Mouse (Mus musculus): ENCODE measurements around the gene Ifi202b. TPM values are rescaled to one million over a fixed set of nuclear protein-coding genes. Genes with fewer than 3 reads are reported as not detected.
"Not testable (repeated sequence)": the region's sequence is repeated elsewhere in the genome, so short reads cannot be mapped to it uniquely, and the experiment has no call there.

The Ifi202b gene
- not detected in 2 replicates for polyA plus RNA-seq (2015; fragmentation: Nextera tagmentation; extraction: Ambion mirVana)

DNA sequence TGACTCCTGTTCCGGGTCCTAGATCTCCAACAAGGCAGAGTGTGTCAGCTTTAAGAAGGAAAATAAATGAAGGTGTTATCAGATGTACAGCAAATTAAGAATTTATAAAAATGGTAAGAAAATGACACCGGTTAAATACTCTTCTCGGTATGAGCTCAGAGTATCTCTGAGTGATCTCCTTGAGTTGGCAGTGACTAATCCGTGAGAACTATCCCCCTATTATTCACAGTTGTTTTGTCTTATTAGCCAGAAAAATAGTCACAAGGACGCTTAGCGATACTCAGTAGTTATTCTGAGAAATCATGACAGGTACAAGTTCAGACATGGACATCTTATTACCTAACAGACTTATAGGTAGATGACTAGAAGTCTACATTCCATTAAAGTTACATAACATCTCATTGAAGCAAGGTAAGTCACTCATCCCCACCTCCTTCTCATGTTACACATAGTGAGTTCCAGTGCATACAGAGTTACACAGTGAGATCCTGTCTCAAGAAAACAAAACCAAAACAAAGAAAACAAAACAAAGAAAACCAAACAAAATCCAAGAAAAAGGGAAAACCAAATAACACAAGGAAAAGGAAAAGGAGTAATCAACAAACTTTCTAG lies at the start of gene Ifi202b:
TSS of gene Ifi202b (minus strand) at position 51 of the 612 bp plus-strand sequence.
- not testable (repeated sequence) for H3K36me3 ChIP-seq; H3K9me3 ChIP-seq; H3K27me3 ChIP-seq; H3K9ac ChIP-seq; H3K4me3 ChIP-seq; ATAC-seq (ENCODE audit: borderline replicate concordance, extremely low read depth, low FRiP score, low TSS enrichment); H3K27ac ChIP-seq; H3K4me2 ChIP-seq; H3K4me1 ChIP-seq
- 67% methylated on average over 6 of the region's 6 CpGs for WGBS

DNA sequence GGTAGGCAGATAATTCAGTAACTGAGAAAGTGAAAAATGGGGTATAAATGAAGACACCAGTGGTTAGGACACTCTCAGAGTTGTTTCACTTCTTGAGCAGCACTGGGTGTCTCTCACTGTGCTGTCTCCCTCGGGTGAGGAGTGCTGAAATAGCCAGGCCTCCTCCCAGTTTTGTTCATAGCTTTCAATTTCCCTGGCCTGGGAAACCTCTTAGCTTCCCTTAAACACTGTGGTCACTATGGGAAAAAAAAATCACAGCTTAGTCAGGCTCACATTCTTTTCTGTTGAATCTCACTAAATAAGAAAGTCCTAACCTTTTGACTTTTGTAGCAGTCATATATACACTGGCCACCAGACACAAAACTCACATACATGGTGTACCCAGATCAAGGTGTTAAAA lies 49.2 kb upstream of the Ifi202b start, which contains the start of gene Ifi205:
TSS of gene Ifi205 (minus strand) at position 113 of the 400 bp plus-strand sequence.
- Histone ChIP-seq H3K4me2 (no peak within 1 kb of the TSS), H3K4me1 (no peaks in the 10 kb centered on the region), H3K9ac (no peak within 1 kb of the TSS), H3K27me3 (no peaks in the 10 kb centered on the region), H3K27ac (no peak within 1 kb of the TSS), H3K4me3 (no peak within 1 kb of the TSS), H3K9me3 (no peaks in the 10 kb centered on the region), H3K36me3 (no peaks in the 10 kb centered on the region)
- WGBS: 41% methylated on average over 1 of the region's 1 CpGs
- ATAC-seq (ENCODE audit: borderline replicate concordance, extremely low read depth, low FRiP score, low TSS enrichment): no peak

DNA sequence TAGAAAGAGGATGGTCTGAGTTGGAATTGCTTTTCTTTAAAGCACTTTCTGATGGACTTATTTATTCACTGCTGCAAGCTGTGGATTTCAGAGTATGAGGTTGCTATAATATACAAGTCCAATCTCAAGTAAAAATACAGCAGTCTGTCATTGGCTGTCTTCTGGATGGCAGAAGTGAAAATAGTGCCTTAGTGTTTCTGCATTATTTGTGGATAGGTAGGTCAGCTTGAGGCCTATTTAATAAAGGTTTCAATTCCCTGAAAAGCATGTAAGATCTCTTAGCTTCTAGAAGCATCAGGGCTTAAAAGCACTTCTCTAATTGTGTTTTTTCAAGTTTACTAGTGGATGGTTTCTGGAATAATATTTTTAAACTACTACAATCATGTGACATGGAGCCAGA lies 24.5 kb upstream of the Ifi202b start:
- not testable (repeated sequence) for H3K4me1 ChIP-seq; ATAC-seq (ENCODE audit: borderline replicate concordance, extremely low read depth, low FRiP score, low TSS enrichment); H3K4me3 ChIP-seq; H3K9ac ChIP-seq; H3K27ac ChIP-seq; H3K9me3 ChIP-seq; H3K36me3 ChIP-seq; H3K4me2 ChIP-seq; H3K27me3 ChIP-seq

DNA sequence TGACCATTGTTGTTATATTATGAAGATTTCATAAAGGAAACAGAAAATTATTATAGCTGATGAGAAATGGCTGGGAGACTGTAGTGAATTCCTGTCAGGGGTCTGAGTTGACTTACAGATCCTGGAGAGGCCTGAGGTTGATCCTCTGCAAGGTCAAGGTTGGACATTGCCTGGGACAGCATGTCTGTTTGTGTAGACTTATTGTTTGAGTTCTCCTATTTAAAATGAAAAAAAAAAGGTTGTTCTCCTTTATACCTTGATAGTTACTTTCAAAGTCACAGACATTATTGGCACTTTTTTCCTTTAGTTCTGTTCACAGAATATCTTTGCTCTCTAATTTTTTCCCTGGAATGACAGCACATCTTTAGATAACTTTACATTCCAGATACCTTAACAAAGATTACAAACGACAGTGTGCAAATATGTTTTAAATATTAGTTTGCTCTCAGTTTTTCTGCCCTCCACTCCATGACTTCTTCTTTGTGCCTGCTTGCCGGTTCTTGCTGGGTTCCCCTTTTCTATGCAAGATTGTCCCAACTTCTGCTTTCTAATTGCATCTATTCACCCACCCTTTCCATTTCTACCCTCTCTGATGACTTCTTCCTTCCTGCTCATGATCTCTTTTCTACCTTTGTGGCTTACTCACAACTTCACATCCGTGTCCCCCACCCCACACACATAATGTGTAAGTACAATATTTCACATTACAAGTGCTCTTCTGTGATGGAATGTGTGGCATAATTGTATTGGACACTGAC lies 22.0 kb upstream of the Ifi202b start:
- not testable (repeated sequence) for H3K27ac ChIP-seq; H3K4me1 ChIP-seq; H3K9me3 ChIP-seq; H3K9ac ChIP-seq; ATAC-seq (ENCODE audit: borderline replicate concordance, extremely low read depth, low FRiP score, low TSS enrichment); H3K27me3 ChIP-seq; H3K4me2 ChIP-seq; H3K36me3 ChIP-seq; H3K4me3 ChIP-seq
- WGBS: 57% methylated on average over 2 of the region's 3 CpGs

DNA sequence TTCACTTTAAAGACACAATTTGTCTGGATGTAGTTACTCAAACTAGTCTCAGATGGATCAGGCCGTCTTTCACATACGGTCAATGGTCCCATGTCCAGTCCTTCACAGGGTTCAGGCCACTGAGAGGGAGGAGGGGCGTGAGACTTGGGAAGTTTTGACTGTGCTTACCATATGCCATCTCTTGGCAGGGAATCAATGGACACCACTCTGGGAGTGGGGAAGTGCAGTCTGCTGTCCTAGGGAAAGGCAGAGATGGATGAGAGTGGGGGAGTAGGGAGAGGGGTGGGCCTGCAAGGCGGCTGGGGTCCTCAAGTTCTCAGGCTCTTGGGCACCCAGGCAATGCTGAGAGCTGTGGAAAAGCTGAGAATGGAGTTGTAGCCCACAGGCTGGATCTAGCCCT lies 12.5 kb upstream of the Ifi202b start:
- Histone ChIP-seq H3K9me3 (no peaks in the 10 kb centered on the region), H3K4me2 (no peak overlapping the region), H3K27me3 (no peaks in the 10 kb centered on the region), H3K27ac (no peak overlapping the region), H3K4me1 (no peaks in the 10 kb centered on the region), H3K4me3 (no peak overlapping the region), H3K36me3 (no peaks in the 10 kb centered on the region), H3K9ac (no peak overlapping the region)
- ATAC-seq (ENCODE audit: borderline replicate concordance, extremely low read depth, low FRiP score, low TSS enrichment): no peak
- WGBS: 72% methylated on average over 4 of the region's 4 CpGs

DNA sequence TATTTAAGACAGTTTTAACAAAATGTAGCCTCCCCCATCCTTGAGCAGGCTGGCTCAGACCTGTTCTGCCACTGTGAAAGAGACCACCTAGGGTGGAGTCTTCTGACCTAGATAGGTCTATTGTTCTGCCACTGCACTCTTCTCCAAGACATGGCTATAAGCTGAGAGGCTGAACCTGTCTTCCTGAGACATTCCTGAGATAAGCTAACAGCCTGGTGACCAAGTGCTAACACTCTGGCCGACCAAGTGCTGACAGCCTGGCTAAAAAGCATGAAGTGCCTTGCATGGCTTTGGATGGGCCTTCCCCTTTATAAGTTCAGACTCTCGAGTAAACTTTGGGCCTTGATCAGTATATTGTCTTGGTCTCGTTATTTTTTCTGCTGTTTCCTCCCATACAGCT lies 1.5 kb downstream of the Ifi202b start:
- H3K36me3 ChIP-seq; H3K27ac ChIP-seq; ATAC-seq (ENCODE audit: borderline replicate concordance, extremely low read depth, low FRiP score, low TSS enrichment); H3K9me3 ChIP-seq; H3K9ac ChIP-seq; H3K4me2 ChIP-seq; H3K4me3 ChIP-seq; H3K4me1 ChIP-seq; H3K27me3 ChIP-seq: not testable (repeated sequence)
- 9% methylated on average over 3 of the region's 3 CpGs for whole genome bisulfite sequencing

DNA sequence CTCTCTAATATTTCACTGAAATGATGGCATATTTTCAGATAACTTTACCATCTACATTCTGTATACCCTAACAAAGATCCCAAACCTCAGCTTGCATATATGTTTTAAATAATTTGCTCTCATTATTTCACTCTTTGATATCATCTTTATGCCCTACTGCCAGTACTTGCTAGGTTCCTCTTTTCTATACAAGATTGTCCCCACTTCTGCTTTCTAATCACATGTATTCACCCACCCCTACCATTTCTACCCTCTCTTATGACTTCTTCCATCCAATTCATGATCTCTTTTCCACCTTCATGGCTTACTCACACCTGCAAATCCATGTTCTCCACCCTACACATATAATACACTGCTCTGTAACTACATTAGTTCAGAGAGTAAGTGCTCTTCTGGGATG lies 4.9 kb downstream of the Ifi202b start:
- Histone ChIP-seq H3K9me3 (no peaks in the 10 kb centered on the region), H3K4me1 (no peaks in the 10 kb centered on the region), H3K36me3 (no peaks in the 10 kb centered on the region), H3K4me2 (no peak overlapping the region), H3K4me3 (no peak overlapping the region), H3K27me3 (no peaks in the 10 kb centered on the region), H3K9ac (no peak overlapping the region), H3K27ac (no peak overlapping the region)
- no peak for ATAC-seq (ENCODE audit: borderline replicate concordance, extremely low read depth, low FRiP score, low TSS enrichment)

DNA sequence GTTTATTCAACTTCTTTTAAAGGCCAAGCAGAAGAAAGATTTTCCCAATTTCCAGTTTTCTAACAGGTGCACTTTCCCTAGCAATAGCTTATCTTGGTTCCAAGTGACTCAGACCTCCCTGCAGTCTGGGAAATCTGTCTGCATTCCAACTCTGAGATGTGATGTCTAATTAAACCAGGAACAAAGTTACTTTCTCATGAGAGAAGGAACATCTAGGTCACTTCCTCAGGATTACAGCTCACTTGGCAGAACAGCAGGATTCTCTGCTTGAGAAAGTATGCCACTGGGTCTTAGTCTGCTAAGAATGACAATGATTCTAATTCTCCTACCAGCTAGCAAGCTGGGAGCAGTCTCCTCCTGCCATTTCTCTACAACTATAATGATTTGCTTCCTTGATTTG lies 9.4 kb downstream of the Ifi202b start:
- ATAC-seq (ENCODE audit: borderline replicate concordance, extremely low read depth, low FRiP score, low TSS enrichment): no peak
- no peaks in the 10 kb centered on the region for H3K27me3 ChIP-seq
- no peak overlapping the region for H3K4me3 ChIP-seq
- no peak overlapping the region for H3K4me2 ChIP-seq
- no peaks in the 10 kb centered on the region for H3K4me1 ChIP-seq
- no peaks in the 10 kb centered on the region for H3K36me3 ChIP-seq
- no peak overlapping the region for H3K27ac ChIP-seq
- no peak overlapping the region for H3K9ac ChIP-seq
- no peaks in the 10 kb centered on the region for H3K9me3 ChIP-seq

DNA sequence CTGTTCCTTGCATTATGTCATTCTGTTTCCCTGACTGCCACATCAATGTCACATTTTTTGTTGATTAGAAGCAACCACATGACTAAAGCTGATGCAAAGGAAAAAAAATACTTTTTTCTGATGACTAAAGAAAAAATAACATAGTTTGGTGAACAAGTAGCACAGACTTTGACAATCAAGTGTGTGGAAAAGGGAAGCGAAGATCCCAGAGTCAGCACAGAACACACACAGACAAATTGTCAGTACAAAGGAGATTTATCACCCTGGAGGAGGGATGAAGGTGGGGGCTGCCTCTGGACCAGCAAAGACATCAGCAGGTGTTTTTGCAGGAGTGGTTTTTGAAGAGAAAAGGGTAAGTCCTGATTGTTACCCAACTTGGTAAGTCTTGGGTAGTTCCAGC lies 21.1 kb downstream of the Ifi202b start:
- H3K4me1 ChIP-seq; H3K36me3 ChIP-seq; H3K4me3 ChIP-seq; H3K9me3 ChIP-seq; H3K27ac ChIP-seq; H3K27me3 ChIP-seq; H3K4me2 ChIP-seq; H3K9ac ChIP-seq; ATAC-seq (ENCODE audit: borderline replicate concordance, extremely low read depth, low FRiP score, low TSS enrichment): not testable (repeated sequence)
- 61% methylated on average over 1 of the region's 1 CpGs for WGBS

DNA sequence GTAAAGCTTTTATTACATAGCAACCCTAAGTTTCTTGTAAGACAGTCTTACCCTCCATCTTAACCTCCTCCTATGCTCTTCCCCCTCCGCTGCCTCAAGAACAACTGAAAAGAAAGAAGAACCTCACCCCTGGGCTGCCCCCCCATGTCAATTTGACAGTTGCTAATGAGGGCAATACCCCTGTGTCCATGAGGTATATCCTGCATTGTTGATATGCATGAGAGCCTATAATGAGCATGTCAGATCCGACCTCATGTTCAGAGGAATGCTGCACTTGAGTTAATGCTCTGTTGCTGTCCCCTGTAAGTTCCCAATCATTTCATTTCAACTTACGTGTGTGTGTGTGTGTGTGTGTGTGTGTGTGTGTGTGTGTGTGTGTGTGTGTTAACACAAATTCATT lies 22.5 kb downstream of the Ifi202b start:
- 66% methylated on average over 3 of the region's 3 CpGs for WGBS
- H3K4me3 ChIP-seq; ATAC-seq (ENCODE audit: borderline replicate concordance, extremely low read depth, low FRiP score, low TSS enrichment); H3K4me2 ChIP-seq; H3K9me3 ChIP-seq; H3K4me1 ChIP-seq; H3K9ac ChIP-seq; H3K36me3 ChIP-seq; H3K27ac ChIP-seq; H3K27me3 ChIP-seq: not testable (repeated sequence)

DNA sequence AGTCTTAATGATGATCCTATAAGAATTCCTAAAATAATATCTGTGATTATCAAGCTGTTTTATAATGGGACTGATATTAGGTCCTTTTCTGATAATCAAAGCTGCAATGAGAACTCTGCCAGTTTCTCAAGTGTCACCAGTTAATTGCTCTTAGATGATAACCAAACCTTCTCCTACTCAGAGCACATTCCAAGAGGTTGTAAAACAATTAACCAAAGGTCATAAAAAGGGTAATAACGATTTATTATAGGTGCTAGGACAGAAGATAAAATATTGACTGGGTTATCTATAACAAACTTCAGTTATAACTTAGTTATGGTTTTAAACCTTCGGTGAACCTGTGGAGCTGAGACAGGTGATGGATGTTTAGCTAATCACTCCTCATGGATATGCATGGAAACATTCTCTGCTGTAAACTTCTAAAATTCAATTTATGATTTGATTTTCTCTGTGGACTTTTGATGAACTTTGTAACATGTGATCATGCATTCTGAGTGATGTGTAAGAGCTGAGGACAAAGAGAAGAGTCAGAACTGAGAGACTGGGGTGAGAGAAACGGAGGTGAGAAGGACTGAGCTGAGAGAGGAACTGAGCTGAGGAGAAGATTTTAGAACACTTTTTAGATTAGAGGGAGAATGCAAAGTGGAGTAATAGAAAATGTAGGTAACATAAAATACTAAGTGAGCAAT lies 26.6 kb downstream of the Ifi202b start:
- not testable (repeated sequence) for H3K27ac ChIP-seq; H3K27me3 ChIP-seq; H3K9me3 ChIP-seq; H3K9ac ChIP-seq; H3K4me1 ChIP-seq; H3K36me3 ChIP-seq; H3K4me3 ChIP-seq; H3K4me2 ChIP-seq; ATAC-seq (ENCODE audit: borderline replicate concordance, extremely low read depth, low FRiP score, low TSS enrichment)
- 31% methylated on average over 3 of the region's 3 CpGs for WGBS

DNA sequence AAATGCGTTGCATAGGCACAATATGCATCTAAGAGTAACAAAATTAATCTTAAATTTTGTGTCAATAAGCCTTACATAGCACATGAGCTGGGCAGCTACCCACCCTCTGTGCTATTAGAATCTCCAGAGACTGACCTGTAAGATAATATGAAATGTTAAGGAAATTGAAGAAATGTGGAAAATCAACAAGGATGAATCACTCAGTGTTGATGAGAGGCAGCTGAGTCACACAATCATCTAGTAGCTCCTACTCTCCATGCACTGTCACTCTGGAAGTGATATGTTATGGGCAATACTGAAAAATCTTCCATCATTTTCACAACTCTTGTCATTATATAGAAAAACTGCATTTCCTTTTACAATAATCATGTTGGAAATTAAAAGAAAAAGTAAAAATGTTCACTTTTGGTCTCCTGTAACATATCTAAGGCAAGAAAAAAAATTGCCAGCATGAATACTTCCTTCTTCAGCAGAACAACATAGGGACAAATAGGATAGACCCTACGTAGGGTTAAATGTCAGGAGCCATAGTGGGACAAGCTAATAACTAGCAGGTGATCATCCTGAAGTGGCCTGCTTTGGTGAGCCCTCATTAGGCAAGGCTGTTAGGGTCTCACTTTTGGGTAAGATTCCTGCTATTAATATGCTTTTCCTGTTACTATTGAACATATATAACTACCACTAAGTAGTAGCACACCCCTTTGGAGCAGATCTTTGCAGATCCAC lies 27.3 kb downstream of the Ifi202b start:
- no peaks in the 10 kb centered on the region for H3K27me3 ChIP-seq
- no peak overlapping the region for H3K4me3 ChIP-seq
- no peaks in the 10 kb centered on the region for H3K4me1 ChIP-seq
- no peak overlapping the region for H3K4me2 ChIP-seq
- no peaks in the 10 kb centered on the region for H3K9me3 ChIP-seq
- 70% methylated on average over 2 of the region's 2 CpGs for WGBS
- no peaks in the 10 kb centered on the region for H3K36me3 ChIP-seq
- H3K9ac ChIP-seq: no peak overlapping the region
- no peak for ATAC-seq (ENCODE audit: borderline replicate concordance, extremely low read depth, low FRiP score, low TSS enrichment)
- no peak overlapping the region for H3K27ac ChIP-seq

All from lung, embryonic 15.5 days (tissue).